Mouse (Mus musculus) layer of hippocampus, adult 11-12 months (tissue): ENCODE results near the gene Kcnd2.
"Not testable (repeated sequence)": the region's sequence is repeated elsewhere in the genome, so short reads cannot be mapped to it uniquely, and the experiment has no call there.

Experiments
- DNase-seq: peaks from one replicate; pipeline ENCODE4 v3.0.0; 2022; ENCODE audit warnings: low spot score

Kcnd2 gene

DNA sequence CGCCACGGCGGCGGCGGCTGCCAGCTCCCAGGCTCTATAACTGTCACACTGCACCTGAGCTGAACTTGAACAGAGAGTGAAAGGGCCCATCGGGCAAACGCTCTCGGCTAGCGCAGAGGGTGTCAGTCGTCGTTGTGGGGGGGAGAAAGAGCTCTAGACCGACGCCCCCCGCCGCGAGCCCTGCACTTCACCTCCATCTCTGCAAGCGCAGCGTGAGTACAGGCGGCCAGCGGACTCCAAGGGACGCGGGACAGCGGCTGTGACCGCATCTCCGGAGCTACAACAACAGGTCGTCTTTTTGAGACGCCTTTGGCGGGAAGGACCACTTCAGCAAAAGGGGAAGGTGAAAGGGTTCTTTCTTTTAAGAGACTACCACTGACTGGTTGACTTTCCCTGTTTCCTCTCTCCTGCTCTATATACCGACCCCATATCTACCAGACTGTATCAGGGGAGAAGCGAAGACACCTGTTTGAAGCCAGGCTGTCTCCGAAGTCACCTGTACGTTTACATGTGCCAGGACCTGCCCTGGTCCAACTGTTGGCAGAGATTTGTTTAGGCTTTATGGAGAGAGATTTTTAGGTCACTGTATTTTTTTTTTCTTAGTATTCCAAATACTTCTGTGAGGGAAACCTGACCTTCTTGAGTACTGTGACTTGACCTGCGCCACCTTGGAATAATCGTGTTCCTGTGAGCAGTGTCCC lies at the start of gene Kcnd2:
Kcnd2 (plus strand) TSS at position 13 of the 701 bp plus-strand sequence.
- no peak for DNase-seq

DNA sequence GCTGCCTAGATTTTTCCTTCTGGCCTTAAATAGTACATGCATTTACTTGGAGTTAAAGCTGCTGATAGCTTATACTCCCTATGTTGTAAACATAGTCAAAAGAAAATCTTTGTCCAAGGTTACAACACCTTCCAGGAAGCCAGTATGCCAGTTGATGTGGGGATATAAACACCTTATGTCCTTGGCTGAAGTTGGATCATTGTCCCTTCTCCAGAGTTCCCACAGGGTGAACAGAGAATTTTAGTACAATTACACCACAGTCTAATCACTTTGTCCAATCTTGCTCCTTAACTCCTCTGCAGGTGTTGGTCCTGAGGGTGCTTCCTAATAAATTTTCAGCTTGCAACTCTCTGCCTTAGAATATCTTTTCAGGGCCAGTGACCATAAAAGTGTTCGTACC lies 48.7 kb upstream of the Kcnd2 start:
- no peak for DNase-seq

- no peak for DNase-seq
Measured at GRCm38 (mm10) chr6:21195341-21195740, 20.0 kb upstream of the Kcnd2 start.

- peak; percentile 88 for DNase-seq
Measured at GRCm38 (mm10) chr6:21213865-21214672, 1.2 kb upstream of the Kcnd2 start.

DNA sequence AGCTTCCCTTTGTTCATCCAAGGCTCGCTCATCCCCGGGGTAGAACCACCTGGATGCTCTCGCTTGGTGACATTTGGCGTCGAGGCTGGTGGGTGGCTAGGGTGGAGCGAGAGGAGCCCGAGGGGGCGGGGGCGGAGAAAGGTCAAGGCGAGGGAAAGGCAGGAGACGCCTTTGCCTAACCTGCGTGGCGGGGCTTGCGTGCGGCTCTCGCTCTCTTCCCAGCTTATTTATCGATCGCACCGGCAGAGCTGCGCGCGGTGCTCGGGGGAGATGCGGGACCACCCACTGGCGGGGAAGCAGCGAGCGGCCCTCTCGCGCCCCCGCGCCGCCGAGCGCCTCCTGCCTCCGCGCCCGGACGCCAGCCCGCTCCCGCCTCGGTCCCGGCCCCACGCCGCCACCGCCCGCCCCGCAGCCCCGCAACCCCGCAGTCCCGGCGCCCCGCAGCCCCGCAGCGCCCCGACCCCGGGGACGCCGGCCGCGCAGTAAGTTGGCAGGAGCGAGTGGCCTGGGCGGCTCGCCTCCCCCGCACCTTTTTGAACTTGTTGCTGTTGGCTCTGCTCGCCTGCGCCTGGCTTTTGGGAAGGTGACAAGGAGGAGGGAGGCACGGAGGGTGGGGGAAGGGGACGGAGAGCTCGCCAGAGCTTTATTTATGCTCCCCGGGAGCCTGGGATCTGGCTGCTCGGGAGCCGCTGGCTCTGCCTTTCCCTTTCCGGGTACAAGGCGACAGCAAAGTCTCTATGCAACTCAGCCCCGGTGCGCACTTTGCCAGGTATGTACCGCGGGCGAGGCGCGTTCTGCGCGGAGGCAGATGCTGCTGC lies 421 bp upstream of the Kcnd2 start:
- DNase-seq, result peak; percentile 69

- DNase-seq, result peak; percentile 9
Measured at GRCm38 (mm10) chr6:21216206-21217020, 1.1 kb downstream of the Kcnd2 start.

DNA sequence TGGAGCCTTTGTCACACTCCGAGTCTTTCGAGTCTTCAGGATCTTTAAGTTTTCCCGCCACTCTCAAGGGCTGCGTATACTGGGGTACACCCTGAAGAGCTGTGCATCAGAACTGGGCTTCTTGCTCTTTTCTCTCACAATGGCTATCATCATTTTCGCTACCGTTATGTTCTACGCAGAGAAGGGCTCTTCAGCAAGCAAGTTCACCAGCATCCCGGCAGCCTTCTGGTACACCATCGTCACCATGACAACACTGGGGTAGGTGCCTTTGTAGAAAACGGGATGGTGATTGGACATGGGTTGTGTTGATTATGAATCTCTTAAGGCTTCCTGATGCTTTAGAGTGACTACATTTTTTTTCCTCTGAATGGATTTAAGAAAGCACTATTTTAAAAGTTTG lies 1.9 kb downstream of the Kcnd2 start:
- peak; percentile 19 for DNase-seq

DNA sequence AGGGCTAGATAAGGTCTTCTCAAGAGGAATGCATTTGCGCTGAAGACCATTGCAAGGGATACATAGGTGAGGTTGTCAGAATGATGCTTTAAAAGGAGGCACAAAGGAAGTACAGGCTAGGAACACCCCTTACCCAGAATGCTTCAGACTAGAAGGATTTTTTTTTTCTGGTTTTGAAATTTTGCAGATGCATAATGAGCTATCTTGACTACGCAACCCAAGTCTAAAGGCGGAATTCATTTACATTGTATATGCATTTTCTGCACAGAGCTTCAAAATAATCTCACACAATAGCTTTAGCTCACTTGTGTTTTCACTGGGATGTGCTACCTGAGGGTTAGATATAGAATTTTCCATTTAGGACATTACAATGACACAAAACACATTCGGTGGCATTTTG lies 10.8 kb downstream of the Kcnd2 start:
- no peak for DNase-seq

DNA sequence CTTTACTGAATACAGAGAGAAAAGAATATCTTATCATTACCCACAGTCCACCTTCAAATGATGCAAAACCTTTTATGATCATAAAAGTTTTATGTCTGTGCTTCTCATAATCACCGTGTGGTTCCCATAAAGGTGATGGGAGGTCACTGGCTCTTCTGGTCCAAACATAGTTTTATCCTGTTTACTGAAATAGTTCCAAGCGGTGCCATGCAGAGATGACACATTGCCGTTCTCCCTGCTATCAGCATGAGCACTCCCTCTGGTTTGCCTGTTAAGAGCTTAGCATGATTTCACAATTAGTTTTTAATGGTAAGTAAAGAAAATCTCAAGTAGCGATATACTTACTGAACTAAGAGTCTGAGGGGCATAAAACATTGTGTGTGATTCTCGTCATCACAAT lies 43.7 kb downstream of the Kcnd2 start:
- DNase-seq, result no peak

GRCm38 (mm10) chr6:21267897-21268296 lies 52.6 kb downstream of the Kcnd2 start:
- DNase-seq, result no peak

DNA sequence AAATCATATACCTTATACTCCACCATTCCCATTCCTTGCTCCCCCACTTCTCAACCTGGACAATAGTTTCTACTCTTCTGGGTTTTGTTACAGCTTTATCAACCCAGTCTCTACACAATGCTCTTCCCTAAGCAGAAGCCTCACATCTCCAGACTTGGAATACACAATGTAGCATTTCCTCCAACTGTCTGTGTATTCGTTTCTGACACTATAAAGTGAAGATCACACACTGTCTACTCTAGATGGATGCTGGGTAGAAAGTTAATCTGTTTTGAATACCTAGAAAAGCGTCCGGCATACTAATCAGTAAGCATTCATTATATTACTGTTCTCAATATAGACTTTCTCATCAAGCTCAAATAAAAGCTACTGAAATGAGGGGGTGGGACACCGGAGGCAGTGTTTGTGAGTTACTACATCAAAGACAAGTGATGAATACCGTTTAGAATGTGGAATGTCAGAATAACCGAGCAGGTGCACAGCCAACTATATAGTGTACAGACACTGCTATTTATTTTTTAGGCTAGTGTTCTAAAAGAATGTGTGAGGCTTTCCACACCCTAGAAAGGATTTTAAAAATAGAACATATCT lies 62.1 kb downstream of the Kcnd2 start:
- DNase-seq, result no peak

DNA sequence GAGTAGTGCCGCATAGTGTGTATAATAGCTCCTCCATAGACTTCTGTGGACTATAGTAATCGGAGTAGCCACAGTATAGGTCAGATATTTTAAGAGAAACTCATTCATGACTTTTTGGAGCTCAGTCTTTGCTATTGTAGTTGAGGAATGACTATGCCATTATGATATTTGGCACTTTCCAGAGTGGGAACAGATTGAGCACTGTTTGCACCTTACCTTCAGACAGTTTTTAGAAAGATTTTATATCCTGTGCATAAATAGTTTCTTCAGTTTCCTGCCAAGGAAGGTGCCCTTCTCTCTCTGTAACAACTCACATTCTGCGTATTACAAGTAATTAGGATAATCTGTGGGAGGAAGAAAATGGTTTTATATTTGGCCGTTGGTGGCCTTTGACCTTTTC lies 89.6 kb downstream of the Kcnd2 start:
- no peak for DNase-seq

DNA sequence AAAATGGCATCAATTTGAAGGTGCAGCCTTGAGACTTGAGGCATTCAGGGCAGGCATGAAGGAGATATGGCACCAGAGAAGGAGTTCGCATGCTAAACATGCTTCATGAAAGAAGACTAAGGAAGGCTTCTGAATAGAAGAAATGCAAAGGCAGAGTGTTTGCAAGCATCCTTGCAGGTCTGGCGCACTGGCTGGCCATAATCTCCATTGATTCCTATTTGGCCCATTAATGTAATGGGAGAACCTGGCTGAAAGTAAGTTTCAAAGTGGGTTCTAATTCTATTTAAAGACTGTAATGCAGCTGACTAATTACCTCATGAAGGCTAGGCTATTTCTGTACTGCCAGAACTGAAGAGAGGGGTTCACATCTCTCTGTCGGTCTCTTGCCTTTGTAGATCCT lies 94.9 kb downstream of the Kcnd2 start:
- DNase-seq, result no peak

DNA sequence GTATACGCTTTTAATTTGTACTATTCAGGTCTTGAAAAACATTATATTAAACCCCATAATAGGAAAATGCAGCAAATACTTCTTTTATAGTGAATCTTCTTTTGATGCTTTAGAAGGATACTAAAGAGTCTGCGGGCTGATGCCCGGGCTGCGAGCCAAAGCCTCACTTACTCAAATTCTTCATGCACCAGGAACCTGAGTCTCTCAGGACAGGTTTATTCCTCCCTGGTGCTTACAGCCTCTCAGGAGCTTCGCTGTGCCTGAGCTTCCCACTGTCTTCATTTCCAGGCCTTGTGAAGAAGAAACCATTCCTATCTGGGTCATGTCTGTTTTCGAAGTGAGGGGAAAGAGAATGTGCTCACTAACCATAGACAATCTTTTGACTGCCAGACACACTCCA lies 106.1 kb downstream of the Kcnd2 start:
- DNase-seq, result no peak

GRCm38 (mm10) chr6:21322211-21322610 lies 106.9 kb downstream of the Kcnd2 start:
- DNase-seq, result no peak

DNA sequence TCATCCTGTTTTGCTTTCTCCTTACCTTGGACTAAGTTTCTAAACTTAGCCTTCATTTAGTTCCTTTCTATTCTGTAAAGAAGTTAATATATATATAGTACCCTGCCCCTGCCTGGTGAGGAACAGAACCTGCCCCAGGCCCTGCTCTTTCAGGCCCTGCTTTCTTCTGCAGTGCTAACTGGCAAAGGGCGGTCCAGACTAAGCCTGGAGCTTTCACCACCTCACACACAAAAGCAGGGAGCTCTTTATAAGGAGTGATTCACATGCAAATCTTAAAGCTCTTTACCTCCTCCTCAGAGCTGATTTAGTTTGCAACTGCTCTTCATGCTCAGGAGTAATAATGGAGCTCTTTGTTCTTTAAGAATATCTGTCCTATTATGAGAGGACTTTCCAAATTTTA lies 109.9 kb downstream of the Kcnd2 start:
- DNase-seq, result no peak

GRCm38 (mm10) chr6:21327081-21327737 lies 111.9 kb downstream of the Kcnd2 start:
- DNase-seq, result no peak

DNA sequence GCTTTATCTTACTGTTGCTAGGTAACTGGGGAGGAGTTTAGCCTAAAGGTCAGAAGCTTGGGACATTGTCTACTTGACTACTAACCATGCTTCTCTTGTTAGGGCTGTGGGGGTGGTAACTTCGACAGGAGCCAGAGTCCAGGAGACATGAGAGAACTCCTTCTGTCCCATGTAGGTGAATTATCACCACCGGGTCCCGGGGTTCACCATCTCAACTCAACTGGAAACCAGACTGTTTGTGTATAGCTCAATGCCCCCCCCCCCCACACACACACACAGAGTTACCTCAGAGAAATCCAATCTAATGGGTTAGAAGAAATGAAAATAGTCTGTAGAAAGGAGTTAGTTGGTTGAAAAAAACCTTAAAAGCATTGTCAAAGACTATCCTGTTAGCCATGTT lies 170.0 kb downstream of the Kcnd2 start:
- DNase-seq, result not testable (repeated sequence)

GRCm38 (mm10) chr6:21391776-21392175 lies 176.5 kb downstream of the Kcnd2 start:
- DNase-seq, result no peak

- no peak for DNase-seq
Measured at GRCm38 (mm10) chr6:21413656-21414055, 198.4 kb downstream of the Kcnd2 start.

DNA sequence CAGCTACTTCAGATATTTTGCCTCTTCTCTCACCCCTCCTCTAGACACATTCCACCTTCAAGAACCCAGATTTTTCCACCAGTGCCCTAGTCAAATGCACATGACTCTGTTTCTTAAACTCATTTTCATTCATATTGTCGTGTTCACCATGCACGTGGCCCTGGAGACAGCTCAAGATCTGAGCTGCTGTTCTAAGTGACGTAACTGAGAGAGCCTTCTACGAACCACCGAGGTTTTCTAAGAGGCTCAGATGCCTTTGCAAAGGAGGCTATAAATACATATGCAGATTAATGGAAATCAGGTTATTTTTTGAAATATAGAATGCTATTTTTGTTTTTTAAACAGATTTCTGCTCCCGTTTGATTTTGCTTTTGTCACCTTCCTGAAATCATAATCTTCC lies 202.9 kb downstream of the Kcnd2 start:
- no peak for DNase-seq
